Mouse (Mus musculus): Measurements from ENCODE around the gene Trim2. TPM values are rescaled to one million over a fixed set of nuclear protein-coding genes. Genes with fewer than 3 reads are reported as not detected.

Gene Trim2
- 0.93 and 2.1 TPM in 2 replicates for total RNA-seq (2017)

DNA sequence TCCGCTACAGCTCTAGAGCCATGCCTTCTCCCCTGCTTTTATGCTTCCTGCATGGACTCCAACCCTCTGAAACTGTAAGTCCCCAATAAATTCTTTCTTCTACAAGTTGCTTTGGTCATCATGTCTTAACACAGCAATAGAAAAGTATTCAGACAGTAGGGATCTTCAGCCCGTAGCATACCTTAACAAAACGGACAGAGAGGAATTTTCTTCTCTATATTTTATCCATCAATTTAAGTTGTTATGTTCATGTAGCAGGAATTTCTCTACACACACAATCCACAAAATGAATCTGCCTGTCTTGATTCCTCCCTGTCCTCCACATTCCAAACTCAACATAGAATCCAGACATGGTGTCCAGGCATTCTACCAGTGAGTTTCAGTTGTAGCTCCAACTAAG lies at the start of gene Trim2:
Gene Trim2, minus strand, starts transcription at position 101 of the 400 bp plus-strand sequence.
- ATAC-seq (ENCODE audit: extremely low read depth, insufficient number of reproducible peaks, low FRiP score, poor library complexity, severe bottlenecking), result no peak

DNA sequence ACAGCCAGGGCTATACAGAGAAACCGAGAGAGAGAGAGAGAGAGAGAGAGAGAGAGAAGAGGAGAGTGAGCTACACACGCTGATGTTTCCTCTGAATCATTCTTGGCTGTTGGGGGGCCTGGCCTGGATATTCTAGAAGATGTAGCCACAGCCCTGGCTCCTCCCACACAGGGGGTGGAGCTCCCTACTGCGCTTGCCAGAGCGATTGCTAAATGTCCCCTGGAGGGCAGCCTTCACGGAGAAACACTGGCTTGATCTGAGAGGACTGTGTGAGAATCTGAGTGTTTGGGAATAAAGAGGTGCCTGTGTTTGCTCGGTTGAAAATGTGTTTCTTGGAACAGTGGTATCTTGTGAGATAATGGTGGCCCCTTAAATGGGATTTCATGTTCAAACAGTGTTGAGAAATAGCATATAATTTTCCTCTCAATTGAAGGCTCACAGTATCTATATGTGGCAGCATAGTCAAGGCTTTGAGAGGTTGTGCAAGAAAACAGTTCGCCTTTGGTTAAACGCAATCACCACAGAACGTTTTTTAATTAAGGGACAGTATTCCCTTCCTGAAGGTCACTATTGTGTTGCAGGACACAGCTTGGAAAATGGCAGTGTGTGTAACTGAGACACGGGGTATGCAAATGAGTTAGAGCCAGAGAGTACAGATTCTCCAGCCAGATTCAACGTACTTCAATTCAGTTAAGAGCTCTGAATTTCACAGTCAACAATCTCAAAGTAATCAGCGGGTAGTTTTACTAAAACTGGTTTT lies 49.4 kb upstream of the Trim2 start:
- ATAC-seq (ENCODE audit: extremely low read depth, insufficient number of reproducible peaks, low FRiP score, poor library complexity, severe bottlenecking), result peak; percentile 46; the same call in 1 of the 2 replicates

DNA sequence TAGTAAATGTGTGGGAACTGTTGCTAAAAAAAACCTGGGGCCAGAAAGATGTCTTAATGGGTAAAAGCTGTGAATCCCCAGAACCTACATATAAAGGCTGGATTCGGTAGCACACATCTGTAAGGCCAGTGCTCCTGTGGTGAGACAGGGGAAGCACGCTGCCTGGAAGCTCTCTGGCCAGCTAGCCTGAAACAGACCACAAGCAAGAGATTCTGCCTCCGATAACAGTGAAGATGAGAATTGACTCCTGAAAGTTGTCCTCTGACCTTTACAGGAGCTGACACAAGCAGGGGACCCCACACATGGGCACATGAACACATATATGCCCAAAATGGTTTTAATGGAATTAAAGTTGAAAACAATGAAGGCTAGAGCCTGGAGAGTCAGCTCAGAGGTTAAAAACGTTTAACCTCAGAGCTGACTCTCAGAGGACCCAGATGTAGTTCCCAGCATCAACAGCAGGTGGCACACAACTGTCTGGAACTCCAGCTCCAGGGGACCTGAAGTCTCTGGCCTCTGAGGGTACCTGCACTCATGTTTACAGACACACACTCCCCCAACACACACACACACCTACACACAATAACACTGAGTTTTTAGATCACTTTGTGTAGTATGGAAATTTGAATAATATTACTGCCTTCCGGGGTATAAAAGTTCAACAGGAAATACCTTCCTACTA lies 45.8 kb upstream of the Trim2 start:
- ATAC-seq (ENCODE audit: extremely low read depth, insufficient number of reproducible peaks, low FRiP score, poor library complexity, severe bottlenecking), result peak; percentile 51; the same call in 1 of the 2 replicates

DNA sequence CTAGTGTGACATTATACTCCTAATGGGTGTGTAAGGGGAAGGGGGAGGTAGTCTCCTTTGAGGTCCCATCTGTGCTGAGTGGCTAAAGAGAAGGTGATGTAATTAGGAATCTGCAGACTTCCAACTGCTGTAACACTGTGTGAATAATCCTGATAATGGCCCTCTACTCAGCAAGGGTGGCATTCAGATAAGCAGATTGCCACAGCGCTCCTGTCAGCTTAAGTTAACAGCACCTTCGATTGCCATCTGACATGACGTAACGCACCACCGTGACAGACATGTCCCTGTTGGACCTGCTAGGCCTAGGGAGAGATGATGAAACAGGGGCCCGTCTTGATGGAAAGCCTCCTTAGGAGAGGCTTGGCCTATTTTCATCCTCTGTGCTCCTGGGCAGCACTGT lies 43.6 kb upstream of the Trim2 start:
- no peak for ATAC-seq (ENCODE audit: extremely low read depth, insufficient number of reproducible peaks, low FRiP score, poor library complexity, severe bottlenecking)

DNA sequence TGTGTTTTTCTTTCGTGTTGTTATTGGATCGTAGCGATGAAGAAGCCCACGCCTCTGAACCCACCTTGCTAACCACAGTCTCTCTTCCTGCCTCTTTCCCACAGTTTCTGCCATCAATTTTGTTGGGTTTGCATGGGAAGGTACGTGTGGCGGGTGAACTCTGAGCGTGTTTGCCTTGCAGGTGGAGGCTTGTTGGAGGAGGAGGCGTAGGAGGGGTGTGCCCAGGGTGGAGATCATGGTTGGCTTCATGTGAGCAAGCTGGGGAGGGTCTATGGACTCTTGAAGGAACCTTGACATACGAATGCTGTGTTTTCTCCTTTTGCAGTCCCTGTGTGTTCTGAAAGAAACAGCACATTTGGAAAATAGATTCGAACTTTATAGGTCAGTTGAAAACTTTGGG lies 43.1 kb upstream of the Trim2 start:
- ATAC-seq (ENCODE audit: extremely low read depth, insufficient number of reproducible peaks, low FRiP score, poor library complexity, severe bottlenecking), result no peak

DNA sequence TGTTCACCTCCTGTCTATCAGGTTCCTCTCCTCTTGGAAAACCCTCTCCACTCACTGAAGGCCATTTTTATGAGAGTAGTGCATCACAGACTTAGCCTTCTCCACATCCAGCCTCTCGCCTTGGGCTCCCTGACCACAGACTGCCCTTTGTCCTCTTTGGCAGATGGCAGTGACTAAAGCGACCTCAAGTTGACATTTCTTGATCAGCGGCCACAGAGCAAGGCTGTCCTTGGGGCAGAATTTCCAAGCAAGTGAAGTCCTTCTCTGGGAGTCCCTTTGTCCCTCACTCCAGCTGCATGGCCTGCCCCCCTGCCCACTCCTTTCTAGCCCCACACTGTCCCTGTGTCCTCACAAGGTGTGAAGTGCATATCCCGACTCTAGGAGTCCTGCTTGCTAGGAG lies 40.7 kb upstream of the Trim2 start:
- no peak for ATAC-seq (ENCODE audit: extremely low read depth, insufficient number of reproducible peaks, low FRiP score, poor library complexity, severe bottlenecking)

DNA sequence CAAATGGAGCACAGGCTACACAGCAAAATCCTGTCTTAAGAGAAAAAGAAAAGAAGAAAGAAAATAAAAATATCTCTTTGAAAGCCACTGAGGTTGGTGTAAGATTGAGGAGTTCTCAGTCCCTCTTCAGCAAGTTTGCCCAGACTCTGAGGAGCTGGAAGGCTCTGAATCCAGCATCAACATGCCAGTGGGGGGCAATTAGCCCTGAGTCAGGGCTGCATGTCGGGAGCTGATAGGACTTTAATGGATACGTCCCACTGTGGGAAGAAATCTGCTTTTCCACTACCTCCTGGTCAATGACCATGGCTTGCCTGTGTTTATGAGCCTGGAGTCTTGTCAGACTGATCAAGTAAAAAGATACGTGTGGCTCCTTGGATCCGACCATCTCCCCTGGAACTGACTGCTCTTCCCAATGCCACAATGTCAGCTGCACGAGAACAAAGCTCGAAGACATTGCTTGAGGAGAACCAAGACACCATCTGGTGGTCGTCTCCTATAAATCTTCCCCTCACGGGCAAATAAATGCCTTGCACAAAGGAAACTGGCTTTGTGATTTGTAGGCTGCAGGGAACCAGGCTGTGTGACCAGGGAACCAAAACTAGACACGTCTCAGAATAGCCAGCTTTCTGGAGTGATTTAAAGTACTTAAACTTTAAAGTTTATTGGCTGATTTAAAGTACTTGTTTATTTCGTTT lies 39.9 kb upstream of the Trim2 start:
- no peak for ATAC-seq (ENCODE audit: extremely low read depth, insufficient number of reproducible peaks, low FRiP score, poor library complexity, severe bottlenecking)

DNA sequence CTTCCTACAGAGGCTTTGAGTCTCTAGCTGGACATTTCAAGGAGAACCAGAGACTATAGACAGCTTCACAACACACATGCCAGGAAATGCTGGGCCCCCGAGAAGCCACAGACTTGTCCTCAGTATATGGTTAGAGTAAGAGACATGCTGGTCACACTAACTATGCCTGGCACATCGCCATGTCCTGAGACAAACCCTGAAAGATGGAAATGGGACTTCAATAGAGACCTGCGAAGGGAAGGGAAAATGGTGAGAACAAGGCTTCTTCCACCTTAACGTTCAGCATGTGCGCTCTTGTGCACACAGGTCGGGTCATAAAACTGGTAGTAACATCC lies 38.9 kb upstream of the Trim2 start:
- ATAC-seq (ENCODE audit: extremely low read depth, insufficient number of reproducible peaks, low FRiP score, poor library complexity, severe bottlenecking), result no peak

DNA sequence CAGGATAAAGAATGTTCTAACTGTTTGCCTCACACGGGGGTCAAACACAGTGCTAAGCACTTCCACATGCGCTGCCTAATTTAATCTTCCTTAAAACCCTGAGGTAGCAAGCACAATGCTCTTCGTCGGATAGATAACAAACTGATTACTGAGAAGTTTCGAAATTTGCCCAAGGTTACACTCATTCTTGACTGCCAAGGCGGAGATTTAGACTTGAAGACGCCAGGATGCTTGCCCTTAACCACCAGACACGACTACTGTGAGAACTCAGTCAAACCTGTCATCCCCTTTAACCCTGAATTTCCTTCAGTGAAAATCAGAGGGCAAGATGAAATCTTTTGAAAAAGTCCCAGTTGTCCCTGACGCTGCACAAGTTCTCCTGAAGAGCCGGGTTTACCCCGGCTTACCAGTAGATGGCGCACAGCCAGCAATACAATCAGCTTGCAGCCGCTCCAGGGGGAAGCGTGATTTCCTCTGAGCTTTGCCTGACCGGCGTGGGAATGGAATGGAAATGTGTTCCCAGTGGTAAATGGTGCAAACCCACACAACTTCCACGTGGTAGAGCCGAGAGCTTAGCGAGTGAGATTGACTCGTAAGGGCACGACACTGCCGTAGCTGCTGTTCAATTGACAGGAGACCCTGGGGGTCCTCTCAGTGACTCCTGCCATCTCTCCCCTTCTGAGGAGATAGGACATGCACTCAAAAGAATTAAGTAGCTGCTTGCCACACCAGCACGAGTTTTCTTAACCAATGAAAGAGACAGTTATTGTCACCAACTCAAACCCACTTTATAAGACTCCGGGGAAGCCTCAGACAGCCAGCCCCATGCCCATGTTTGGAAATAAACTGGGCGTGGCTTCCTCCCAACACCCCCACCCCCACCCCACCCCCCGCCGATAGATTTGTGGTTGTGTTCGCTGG lies 38.3 kb upstream of the Trim2 start:
- ATAC-seq (ENCODE audit: extremely low read depth, insufficient number of reproducible peaks, low FRiP score, poor library complexity, severe bottlenecking), result peak; percentile 69

DNA sequence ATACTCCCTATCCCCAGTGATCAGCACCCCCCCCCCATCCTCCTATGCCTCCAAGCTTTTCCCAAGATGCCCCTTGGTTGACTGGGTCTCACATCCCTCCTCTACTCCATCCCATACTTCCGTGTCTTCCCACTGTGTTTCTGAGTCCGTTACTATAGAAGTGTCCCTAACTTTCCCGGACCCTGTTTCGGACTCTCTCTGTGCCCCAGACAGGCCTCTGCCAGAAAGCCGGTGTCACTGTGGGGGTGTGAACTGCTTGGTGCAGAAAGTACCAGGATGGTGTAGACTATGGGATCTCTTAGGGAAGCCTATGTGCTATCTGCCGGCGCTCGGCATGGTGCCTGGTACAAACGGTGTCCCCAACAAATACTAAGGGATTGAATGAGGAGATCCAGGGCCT lies 36.4 kb upstream of the Trim2 start:
- no peak for ATAC-seq (ENCODE audit: extremely low read depth, insufficient number of reproducible peaks, low FRiP score, poor library complexity, severe bottlenecking)

DNA sequence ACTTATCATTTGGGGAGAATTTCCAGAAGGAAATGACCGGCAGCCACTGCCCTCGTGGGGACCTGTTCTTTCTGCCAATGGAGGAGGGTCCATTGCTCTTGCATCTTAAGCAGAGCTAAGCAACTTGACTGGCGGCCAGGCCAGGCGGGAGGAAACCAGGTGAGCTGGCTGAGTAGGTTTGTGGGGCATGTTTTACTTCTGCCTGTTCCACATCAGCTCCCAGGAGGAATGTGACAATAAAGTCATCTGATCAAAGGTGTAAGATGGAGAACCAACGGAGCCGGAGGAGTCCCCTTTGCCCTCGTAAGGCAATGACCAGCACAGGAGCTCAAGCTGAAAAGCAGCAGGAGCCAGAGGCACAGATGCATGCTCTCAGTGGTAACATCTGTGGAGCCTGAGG lies 35.1 kb upstream of the Trim2 start:
- no peak for ATAC-seq (ENCODE audit: extremely low read depth, insufficient number of reproducible peaks, low FRiP score, poor library complexity, severe bottlenecking)

DNA sequence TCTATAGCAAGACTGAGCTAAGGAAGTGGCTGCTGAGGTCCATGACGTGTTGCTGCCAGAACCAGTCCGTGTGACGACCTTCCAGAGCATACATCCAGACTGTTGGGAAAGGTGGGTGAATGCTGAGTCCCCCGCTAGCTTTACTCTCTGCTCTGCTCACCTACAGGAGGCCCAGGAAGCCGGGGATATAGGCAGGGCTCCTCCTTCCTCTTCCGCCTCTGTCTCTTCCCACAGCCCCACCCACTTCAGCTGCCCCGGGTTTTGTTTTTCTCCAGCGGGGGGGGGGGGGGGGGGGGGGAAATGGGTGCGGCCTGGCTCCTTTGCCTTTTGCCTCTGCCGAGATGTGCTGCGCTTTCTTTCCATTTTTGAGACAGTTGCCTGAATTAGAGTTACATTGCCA lies 30.9 kb upstream of the Trim2 start:
- peak; percentile 78 for ATAC-seq (ENCODE audit: extremely low read depth, insufficient number of reproducible peaks, low FRiP score, poor library complexity, severe bottlenecking)

DNA sequence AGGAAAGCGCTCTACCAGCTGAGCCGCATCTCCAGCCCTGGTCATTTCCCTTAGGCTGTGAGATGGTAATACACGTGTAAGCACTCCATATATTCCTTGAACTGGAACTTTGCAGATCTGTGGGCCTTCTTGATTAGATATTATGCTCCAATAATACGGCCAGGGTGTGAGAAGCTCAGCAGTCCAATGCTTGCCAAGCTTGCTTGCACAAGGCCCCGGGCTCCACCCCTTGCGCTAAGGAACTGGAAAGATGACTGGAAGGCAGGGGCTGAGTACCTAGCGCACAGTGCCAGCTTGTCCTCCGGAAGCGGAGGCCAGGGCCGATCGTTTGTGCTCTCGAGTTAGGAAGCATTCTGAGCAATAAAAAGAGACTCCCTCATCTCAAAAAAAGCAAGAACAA lies 29.7 kb upstream of the Trim2 start:
- ATAC-seq (ENCODE audit: extremely low read depth, insufficient number of reproducible peaks, low FRiP score, poor library complexity, severe bottlenecking), result no peak

DNA sequence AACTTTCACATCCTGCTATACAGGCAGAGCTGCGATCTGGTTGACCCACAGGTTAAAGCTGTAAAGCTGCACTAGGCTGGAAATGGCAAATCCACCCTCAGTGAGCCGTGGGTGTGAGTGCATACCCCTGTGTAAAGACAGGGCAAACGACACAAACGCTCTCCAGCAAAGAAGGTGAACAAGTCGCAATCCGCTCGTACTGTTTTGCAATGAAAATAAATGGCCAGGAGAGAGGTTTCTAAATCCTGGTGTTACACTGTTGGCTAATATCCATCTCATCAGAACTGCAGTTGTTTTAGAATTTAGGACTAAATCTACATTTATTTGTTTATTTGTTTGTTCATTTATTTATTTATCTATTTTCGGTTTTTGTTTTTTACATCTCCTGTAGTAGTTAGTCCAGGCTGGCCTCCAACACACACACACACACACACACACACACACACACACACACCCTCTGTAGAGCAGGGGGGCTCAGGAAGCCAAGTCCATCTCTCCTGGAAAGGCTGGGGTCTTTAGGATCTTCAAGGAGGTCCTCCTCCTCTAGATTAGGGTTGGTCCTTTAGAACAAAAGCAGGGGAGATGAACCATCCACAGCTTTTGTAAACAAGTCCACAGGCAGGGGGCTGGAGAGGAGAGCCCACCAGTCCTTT lies 28.9 kb upstream of the Trim2 start:
- ATAC-seq (ENCODE audit: extremely low read depth, insufficient number of reproducible peaks, low FRiP score, poor library complexity, severe bottlenecking), result no peak

DNA sequence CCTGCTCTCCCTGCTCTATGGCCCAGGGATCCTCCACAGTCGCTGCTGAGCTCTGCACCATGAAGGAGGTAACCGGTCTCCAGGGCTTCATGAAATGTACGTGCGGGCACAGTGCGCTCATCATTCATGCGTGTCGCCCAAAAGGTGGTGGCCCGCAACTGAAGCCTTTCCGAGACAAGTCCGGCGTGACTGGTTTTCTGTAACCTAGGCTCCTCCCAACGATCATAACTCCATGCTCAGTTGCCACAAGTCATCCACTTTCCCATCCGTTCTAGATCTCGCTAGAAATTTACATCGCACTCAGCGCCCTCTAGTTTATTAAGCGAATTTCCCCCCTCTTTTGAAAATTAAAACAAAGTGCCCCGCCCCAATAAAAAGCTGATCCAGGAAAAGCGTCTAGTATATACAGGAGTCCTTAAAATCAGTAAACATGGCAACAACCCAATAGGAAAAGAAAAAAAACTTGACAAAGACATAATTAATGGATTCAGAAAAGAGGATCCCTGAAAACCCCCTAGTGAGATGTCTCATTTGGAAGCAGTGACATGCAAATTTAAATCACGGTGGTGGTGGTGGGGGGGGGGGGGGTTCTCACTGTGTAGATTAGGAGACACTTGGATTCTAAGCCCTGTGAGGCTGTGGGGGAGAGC lies 28.2 kb upstream of the Trim2 start:
- ATAC-seq (ENCODE audit: extremely low read depth, insufficient number of reproducible peaks, low FRiP score, poor library complexity, severe bottlenecking), result no peak

DNA sequence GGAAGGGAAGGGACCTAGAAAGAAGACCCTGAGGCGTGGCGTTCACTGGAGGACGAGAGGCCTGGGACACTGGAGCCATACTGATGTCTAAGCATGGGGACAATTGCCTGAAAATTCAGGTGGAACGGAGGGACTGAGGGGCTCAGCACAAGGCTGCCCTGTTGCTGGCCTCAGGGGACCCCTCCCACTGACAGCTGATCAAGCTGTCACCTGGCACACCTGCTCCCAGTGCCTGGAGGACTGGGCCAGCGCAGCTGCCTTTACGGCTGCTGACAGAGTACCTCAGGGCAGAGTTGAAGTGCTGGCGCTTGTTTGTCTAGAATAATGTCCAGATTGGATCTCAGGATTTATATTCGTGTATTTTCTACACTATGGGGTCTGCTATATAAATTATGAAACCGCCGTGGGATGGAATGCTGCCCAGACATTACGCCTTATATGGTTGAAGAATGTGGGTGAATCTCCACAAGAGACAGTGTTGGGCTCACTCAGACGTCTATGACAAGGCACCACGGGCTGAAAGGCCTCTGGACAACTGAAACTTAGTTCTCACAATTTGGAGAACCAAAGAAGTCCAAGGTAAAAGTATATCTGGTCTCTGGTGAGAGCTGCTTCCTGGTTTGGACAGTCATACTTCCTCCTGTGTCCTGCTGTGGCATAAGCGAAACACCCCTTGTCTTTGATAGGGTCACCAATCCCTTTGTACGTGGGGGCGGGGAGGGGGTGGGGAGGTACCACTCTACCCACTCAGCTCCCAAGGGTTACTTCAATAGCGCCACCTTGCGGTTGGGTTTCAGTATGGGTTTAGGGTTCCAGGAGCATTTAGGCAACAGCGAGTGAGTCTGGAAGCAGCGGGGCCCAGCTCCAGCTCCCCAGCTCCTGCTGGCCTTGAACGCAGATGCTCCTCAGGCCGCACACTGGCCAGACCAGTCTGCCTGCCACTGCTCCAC lies 27.0 kb upstream of the Trim2 start:
- peak; percentile 33; the same call in 1 of the 2 replicates for ATAC-seq (ENCODE audit: extremely low read depth, insufficient number of reproducible peaks, low FRiP score, poor library complexity, severe bottlenecking)

DNA sequence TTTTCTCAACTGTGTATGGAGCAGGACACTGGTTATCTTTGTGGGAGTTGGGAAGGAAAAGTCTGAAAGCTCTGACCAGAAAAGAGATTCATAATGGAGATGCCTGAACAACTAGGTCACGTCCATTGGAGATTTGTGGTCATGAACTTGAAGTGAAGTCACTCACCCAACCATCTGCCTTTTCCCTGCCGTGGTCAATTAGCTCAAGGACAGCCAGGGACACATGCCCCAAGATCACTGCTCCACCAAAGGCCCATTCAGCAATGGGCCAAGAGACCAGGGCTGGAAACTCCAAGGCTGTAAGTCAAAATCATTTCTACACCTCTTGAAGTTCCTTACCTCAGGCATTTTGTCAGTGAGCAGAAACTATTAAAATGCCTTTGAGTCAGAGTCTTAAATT lies 23.5 kb upstream of the Trim2 start:
- ATAC-seq (ENCODE audit: extremely low read depth, insufficient number of reproducible peaks, low FRiP score, poor library complexity, severe bottlenecking), result no peak

Measured in neutrophil, adult 5-6 weeks (primary cell).